Mouse (Mus musculus) lung, postnatal 0 days (tissue): ENCODE data around the gene Sdhb.

ENCODE experiments used
- CTCF ChIP-seq: IDR thresholded peaks from 2 replicates; pipeline ENCODE4 v1.5.1; 2016; ENCODE audit warnings: antibody characterized with exemption, mild to moderate bottlenecking
- EP300 ChIP-seq: IDR thresholded peaks from 2 replicates; pipeline ENCODE4 v1.6.1; 2016; ENCODE audit warnings: antibody characterized with exemption, mild to moderate bottlenecking, control low read depth

DNA sequence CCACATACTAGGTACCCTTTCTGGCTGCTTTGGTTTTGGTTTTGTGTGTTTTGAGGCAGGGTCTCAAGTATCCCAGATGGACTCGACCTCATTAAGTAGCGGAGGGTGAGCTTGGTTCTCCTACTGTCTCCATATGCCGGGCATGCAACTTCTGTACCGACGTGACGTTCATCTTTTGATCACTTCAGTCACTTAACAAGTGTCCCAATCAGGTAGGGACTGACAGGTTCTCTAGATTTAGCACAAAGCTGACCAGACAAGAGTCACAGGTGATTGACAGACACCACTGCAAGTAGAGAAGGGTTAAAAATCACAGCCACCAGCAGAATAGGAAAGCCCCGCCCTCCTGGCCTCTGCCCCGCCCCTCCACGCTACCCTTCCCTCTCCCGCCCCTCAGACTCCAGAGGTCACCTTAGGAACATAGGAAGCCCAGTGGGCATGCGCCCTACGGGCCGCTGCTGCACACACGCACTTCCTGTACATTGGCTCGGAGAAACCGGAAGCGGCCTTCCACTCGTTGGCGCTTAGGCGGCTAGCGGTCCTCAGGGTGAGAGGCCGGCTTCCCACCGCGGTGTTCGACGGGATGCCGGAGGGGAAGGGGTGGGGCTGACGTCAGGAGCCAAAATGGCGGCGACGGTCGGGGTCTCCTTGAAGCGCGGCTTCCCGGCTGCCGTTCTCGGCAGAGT lies at the start of gene Sdhb:
- no peak for TF ChIP-seq CTCF
- TF ChIP-seq EP300: peak; percentile 28; the same call in 1 of the 2 replicates
